Mouse (Mus musculus): ENCODE measurements around the gene Tmprss9.

GRCm38 (mm10) chr10:80822528-80822927 is 49.1 kb upstream of the Tmprss9 start:
- no peak for TF ChIP-seq CTCF (conservative IDR thresholded peaks at IDR 0.05; ENCODE audit: low read length)
- TF ChIP-seq POU5F1 (IDR thresholded peaks at IDR 0.05; ENCODE audit: borderline replicate concordance, low read length): no peak
- TF ChIP-seq NANOG (IDR thresholded peaks at IDR 0.05; ENCODE audit: borderline replicate concordance, low read length): no peak
